Mouse (Mus musculus) hindbrain, embryonic 15.5 days (tissue): Measurements from ENCODE around the gene Cdh20. TPM values are rescaled to one million over a fixed set of nuclear protein-coding genes. Genes with fewer than 3 reads are reported as not detected.

Source experiments
- ATAC-seq: fragments of 200-750 bp; cut with Nextera tagmentation; 2 replicates; pipeline ENCODE4 v1.8.0; 2017; ENCODE audit warnings: low read depth, moderate number of reproducible peaks, moderate TSS enrichment; ENCODE audit not compliant: low FRiP score
- H3K27ac ChIP-seq: fragments of 300-500 bp; sonication (generic); replicated peaks from 2 replicates; pipeline ENCODE4 v1.5.1; 2015; ENCODE audit warnings: mild to moderate bottlenecking, inconsistent platforms
- H3K27me3 ChIP-seq: fragments of 300-500 bp; sonication (generic); 2 replicates; pipeline ENCODE4 v1.6.1; 2015; ENCODE audit warnings: control low read depth, inconsistent platforms
- H3K36me3 ChIP-seq: fragments of 300-500 bp; sonication (generic); 2 replicates; pipeline ENCODE4 v1.6.1; 2015; ENCODE audit warnings: control low read depth, inconsistent platforms
- H3K4me1 ChIP-seq: fragments of 300-500 bp; sonication (generic); replicated peaks from 2 replicates; pipeline ENCODE4 v1.6.1; 2015; ENCODE audit warnings: control low read depth, inconsistent platforms
- H3K4me2 ChIP-seq: fragments of 300-500 bp; sonication (generic); 2 replicates; pipeline ENCODE4 v1.6.1; 2015; ENCODE audit warnings: moderate library complexity, mild to moderate bottlenecking, inconsistent platforms
- H3K4me3 ChIP-seq: fragments of 300-500 bp; sonication (generic); 2 replicates; pipeline ENCODE4 v1.5.1; 2015; ENCODE audit warnings: mild to moderate bottlenecking, inconsistent platforms
- H3K9ac ChIP-seq: fragments of 300-500 bp; sonication (generic); 2 replicates; pipeline ENCODE4 v1.6.1; 2015; ENCODE audit warnings: inconsistent platforms
- H3K9me3 ChIP-seq: fragments of 300-500 bp; sonication (generic); 2 replicates; pipeline ENCODE4 v1.6.1; 2016; ENCODE audit warnings: control low read depth, inconsistent platforms
- WGBS: fragments of 180-500 bp; shearing (Covaris S2); methylation state at CpG from one replicate; pipeline ENCODE4 v1.1.7; 2015; 5-methylcytosine and 5-hydroxymethylcytosine counted together
- polyA plus RNA-seq: library from polyadenylated mRNA; unstranded; fragments of >200 nt; fragmentation: Nextera tagmentation; extraction: Ambion mirVana; gene quantifications from 2 replicates; pipeline ENCODE4 v1.2.1, GENCODE M21; 2015

Cdh20 gene
- polyA plus RNA-seq, 1 experiment from 2014 or later = 5.0 TPM

GRCm38 (mm10) chr1:104807214-104807613, 38.9 kb downstream of the Cdh20 start:
- H3K27ac ChIP-seq = no peak overlapping the region
- no peak overlapping the region for H3K4me2 ChIP-seq
- H3K4me1 ChIP-seq = no peaks in the 10 kb centered on the region
- H3K9me3 ChIP-seq = no peaks in the 10 kb centered on the region
- H3K27me3 ChIP-seq = no peaks in the 10 kb centered on the region
- 89% methylated on average over 2 of the region's 2 CpGs for WGBS
- no peak overlapping the region for H3K4me3 ChIP-seq
- no peaks in the 10 kb centered on the region for H3K36me3 ChIP-seq
- no peak overlapping the region for H3K9ac ChIP-seq
- ATAC-seq = no peak

- Histone ChIP-seq H3K36me3 (no peaks in the 10 kb centered on the region), H3K27me3 (no peaks in the 10 kb centered on the region), H3K4me1 (no peaks in the 10 kb centered on the region), H3K9ac (no peak overlapping the region), H3K4me3 (no peak overlapping the region), H3K9me3 (no peaks in the 10 kb centered on the region), H3K27ac (no peak overlapping the region), H3K4me2 (no peak overlapping the region)
- WGBS = 93% methylated on average over 2 of the region's 2 CpGs
- no peak for ATAC-seq
Observed at GRCm38 (mm10) chr1:104817510-104817909, 49.2 kb downstream of the Cdh20 start.

GRCm38 (mm10) chr1:104828106-104828505, 59.8 kb downstream of the Cdh20 start:
- no peaks in the 10 kb centered on the region for H3K36me3 ChIP-seq
- no peak overlapping the region for H3K27ac ChIP-seq
- H3K4me1 ChIP-seq = no peaks in the 10 kb centered on the region
- WGBS = 92% methylated on average over 2 of the region's 2 CpGs
- ATAC-seq = no peak
- no peak overlapping the region for H3K4me3 ChIP-seq
- H3K4me2 ChIP-seq = no peak overlapping the region
- H3K27me3 ChIP-seq = no peaks in the 10 kb centered on the region
- H3K9me3 ChIP-seq = no peaks in the 10 kb centered on the region
- H3K9ac ChIP-seq = no peak overlapping the region

DNA sequence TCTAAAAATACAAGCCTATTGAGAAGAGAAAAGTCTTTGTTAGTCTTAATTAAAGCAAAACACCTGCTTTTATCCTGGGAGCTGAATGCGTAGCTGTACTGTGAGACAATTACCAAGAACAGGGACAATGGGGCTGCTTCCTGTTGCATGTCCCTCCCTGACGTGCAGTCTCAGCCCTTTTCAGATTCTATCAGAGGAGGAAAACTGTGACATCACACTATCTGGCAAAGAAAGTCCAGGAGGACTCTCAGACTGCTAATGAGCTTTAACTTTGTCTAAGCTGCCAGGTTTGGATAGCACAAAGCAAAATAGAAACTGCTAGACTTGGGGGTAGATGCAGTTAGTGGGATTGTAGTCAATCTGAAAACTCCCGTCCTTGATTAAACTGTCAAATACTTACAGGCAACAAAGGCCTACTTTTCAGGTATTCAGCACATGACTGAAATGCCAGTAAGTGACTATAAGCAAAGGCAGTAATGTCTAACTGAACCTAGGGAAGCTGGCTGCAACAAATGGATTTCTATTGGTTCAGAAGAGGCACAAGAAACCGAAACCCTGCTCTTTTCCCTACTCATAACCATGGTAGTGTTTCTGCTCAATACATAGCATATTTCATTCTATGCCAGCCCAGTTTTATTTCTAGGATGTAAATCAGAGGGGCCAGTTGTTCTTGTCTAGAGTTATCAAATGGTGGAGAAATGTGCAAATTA, 70.0 kb downstream of the Cdh20 start:
- no peak overlapping the region for H3K9ac ChIP-seq
- H3K9me3 ChIP-seq = no peaks in the 10 kb centered on the region
- WGBS = 41% methylated on average over 4 of the region's 4 CpGs
- H3K27me3 ChIP-seq = no peaks in the 10 kb centered on the region
- H3K36me3 ChIP-seq = no peaks in the 10 kb centered on the region
- H3K4me3 ChIP-seq = no peak overlapping the region
- H3K4me1 ChIP-seq = 0 out of 2 replicates have a peak, but pooled peaks cover 7% of the 10 kb centered on the region
- peak overlapping the region; percentile 45; the same call in 1 of the 2 replicates for H3K27ac ChIP-seq
- no peak overlapping the region for H3K4me2 ChIP-seq
- peak; percentile 88 for ATAC-seq

GRCm38 (mm10) chr1:104839051-104839450, 70.7 kb downstream of the Cdh20 start:
- H3K36me3 ChIP-seq = no peaks in the 10 kb centered on the region
- H3K27me3 ChIP-seq = no peaks in the 10 kb centered on the region
- no peaks in the 10 kb centered on the region for H3K9me3 ChIP-seq
- ATAC-seq = peak; percentile 56; the same call in 1 of the 2 replicates
- no peak overlapping the region for H3K4me2 ChIP-seq
- no peak overlapping the region for H3K4me3 ChIP-seq
- peak overlapping the region; percentile 45; the same call in 1 of the 2 replicates for H3K27ac ChIP-seq
- 0 out of 2 replicates have a peak, but pooled peaks cover 7% of the 10 kb centered on the region for H3K4me1 ChIP-seq
- H3K9ac ChIP-seq = no peak overlapping the region

- Histone ChIP-seq H3K27me3 (no peaks in the 10 kb centered on the region), H3K27ac (0 out of 2 replicates have a peak overlapping the region, but pooled peaks have one; percentile 30), H3K4me3 (no peak overlapping the region), H3K4me2 (no peak overlapping the region), H3K36me3 (no peaks in the 10 kb centered on the region), H3K9me3 (no peaks in the 10 kb centered on the region), H3K9ac (no peak overlapping the region), H3K4me1 (no peaks in the 10 kb centered on the region)
- 7% methylated on average over 2 of the region's 2 CpGs for WGBS
- ATAC-seq = peak; percentile 71
Observed at GRCm38 (mm10) chr1:104848256-104848919, 80.1 kb downstream of the Cdh20 start.

GRCm38 (mm10) chr1:104848920-104849272, 80.6 kb downstream of the Cdh20 start:
- Histone ChIP-seq H3K9me3 (no peaks in the 10 kb centered on the region), H3K4me1 (no peaks in the 10 kb centered on the region), H3K36me3 (no peaks in the 10 kb centered on the region), H3K4me3 (no peak overlapping the region), H3K9ac (no peak overlapping the region), H3K27me3 (no peaks in the 10 kb centered on the region), H3K27ac (0 out of 2 replicates have a peak overlapping the region, but pooled peaks have one; percentile 30), H3K4me2 (no peak overlapping the region)
- WGBS = 20% methylated on average over 4 of the region's 4 CpGs
- no peak for ATAC-seq

GRCm38 (mm10) chr1:104877384-104877783, 109.1 kb downstream of the Cdh20 start:
- no peaks in the 10 kb centered on the region for H3K27me3 ChIP-seq
- WGBS = 69% methylated on average over 1 of the region's 1 CpGs
- H3K9ac ChIP-seq = no peak overlapping the region
- no peak overlapping the region for H3K4me2 ChIP-seq
- H3K27ac ChIP-seq = no peak overlapping the region
- H3K36me3 ChIP-seq = no peaks in the 10 kb centered on the region
- H3K9me3 ChIP-seq = no peaks in the 10 kb centered on the region
- no peak for ATAC-seq
- H3K4me3 ChIP-seq = no peak overlapping the region
- no peaks in the 10 kb centered on the region for H3K4me1 ChIP-seq

DNA sequence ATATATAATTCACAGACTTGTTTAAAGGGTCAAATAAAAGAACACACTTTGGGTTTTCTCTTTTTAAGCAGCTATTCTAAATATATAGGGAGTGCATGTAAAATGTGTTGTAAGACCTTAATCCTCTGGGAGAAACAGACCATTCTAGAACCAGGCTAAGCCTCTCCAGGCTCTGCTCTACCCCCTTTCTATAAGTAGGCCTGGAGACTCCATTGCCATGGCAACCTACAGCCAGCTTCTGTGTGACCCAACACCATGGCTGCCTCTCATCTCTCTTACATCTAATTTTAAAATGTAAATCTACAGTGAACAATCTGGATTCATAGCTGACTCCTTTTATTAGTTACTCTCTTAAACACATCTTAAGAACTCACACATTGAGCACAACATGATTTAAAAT, 133.5 kb downstream of the Cdh20 start:
- ATAC-seq = no peak
- no peak overlapping the region for H3K27ac ChIP-seq
- no peak overlapping the region for H3K4me3 ChIP-seq
- no peak overlapping the region for H3K9ac ChIP-seq
- no peaks in the 10 kb centered on the region for H3K9me3 ChIP-seq
- no peaks in the 10 kb centered on the region for H3K36me3 ChIP-seq
- H3K4me1 ChIP-seq = no peaks in the 10 kb centered on the region
- H3K27me3 ChIP-seq = no peaks in the 10 kb centered on the region
- H3K4me2 ChIP-seq = no peak overlapping the region

DNA sequence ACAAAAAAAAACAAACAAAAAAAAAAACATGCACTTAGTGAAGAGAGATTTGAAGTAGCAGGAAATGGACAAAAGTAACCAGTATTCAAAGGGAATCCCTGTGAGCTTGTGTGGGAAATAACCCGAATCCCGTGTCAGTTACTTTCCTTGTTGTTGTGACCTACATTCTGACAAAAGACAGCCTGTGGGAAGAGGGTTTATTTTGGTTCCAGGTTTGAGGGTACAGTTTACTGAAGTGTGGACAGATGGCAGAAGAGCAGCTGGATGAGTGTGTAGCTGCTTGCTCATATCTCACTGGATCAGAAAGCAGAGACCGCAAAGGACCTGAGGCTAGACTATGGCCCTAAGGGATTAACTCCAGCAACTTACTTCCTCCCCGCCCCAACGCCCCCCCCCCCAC, 135.1 kb downstream of the Cdh20 start:
- no peaks in the 10 kb centered on the region for H3K36me3 ChIP-seq
- no peak overlapping the region for H3K27ac ChIP-seq
- no peaks in the 10 kb centered on the region for H3K4me1 ChIP-seq
- H3K4me3 ChIP-seq = no peak overlapping the region
- no peaks in the 10 kb centered on the region for H3K9me3 ChIP-seq
- 73% methylated on average over 5 of the region's 5 CpGs for WGBS
- ATAC-seq = no peak
- no peak overlapping the region for H3K4me2 ChIP-seq
- no peaks in the 10 kb centered on the region for H3K27me3 ChIP-seq
- H3K9ac ChIP-seq = no peak overlapping the region

- Histone ChIP-seq H3K27me3 (no peaks in the 10 kb centered on the region), H3K4me3 (no peak overlapping the region), H3K4me1 (no peaks in the 10 kb centered on the region), H3K9ac (no peak overlapping the region), H3K9me3 (no peaks in the 10 kb centered on the region), H3K27ac (no peak overlapping the region), H3K36me3 (no peaks in the 10 kb centered on the region), H3K4me2 (no peak overlapping the region)
- WGBS = 43% methylated on average over 3 of the region's 3 CpGs
- ATAC-seq = no peak
Observed at GRCm38 (mm10) chr1:104912407-104912806, 144.1 kb downstream of the Cdh20 start.

DNA sequence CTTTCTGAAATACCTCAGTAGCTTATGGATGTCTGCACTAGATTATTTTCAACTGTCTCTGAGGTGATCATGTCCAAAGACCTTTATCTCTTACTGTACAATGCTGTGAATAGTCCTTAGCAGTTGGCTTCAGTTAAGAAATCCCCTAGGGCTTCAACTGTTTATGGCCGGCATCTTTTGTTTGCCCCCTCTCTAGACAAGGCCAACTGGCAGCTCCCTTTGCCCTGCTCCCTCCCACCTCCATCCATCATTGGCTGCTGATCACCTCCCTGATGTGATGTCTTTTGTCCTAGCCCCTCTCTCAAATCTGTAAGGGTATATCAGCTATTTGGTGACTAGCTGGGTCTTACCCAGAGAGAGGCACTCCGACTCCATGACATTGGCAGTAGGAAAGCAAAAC, 148.2 kb downstream of the Cdh20 start:
- no peak for ATAC-seq
- H3K4me3 ChIP-seq = no peak overlapping the region
- no peak overlapping the region for H3K4me2 ChIP-seq
- no peaks in the 10 kb centered on the region for H3K36me3 ChIP-seq
- no peaks in the 10 kb centered on the region for H3K4me1 ChIP-seq
- no peaks in the 10 kb centered on the region for H3K27me3 ChIP-seq
- H3K27ac ChIP-seq = no peak overlapping the region
- no peak overlapping the region for H3K9ac ChIP-seq
- H3K9me3 ChIP-seq = no peaks in the 10 kb centered on the region
- 31% methylated on average over 2 of the region's 2 CpGs for WGBS
